Mouse (Mus musculus): ENCODE data around the gene Map2k6. TPM values are rescaled to one million over a fixed set of nuclear protein-coding genes. Genes with fewer than 3 reads are reported as not detected.

Gene Map2k6
- total and polyA plus RNA-seq, 3 experiments: 1.9 to 3.2 TPM; not detected in 1

GRCm38 (mm10) chr11:110462975-110463578 is 64.2 kb downstream of the Map2k6 start (continued):
- TF ChIP-seq CHD1 (IDR thresholded peaks at IDR 0.05; ENCODE audit: low read depth, low read length) (no peak), SMC3 (IDR thresholded peaks at IDR 0.05; ENCODE audit: low read depth, low read length) (no peak), ZC3H11A (IDR thresholded peaks at IDR 0.05; ENCODE audit: low read depth, low read length) (no peak), TAL1 (IDR thresholded peaks at IDR 0.05; ENCODE audit: low read length) (peak; percentile 86), TCF12 (IDR thresholded peaks at IDR 0.05; ENCODE audit: low read depth, low read length) (peak; percentile 98), SIN3A (IDR thresholded peaks at IDR 0.05; ENCODE audit: low read length) (peak; percentile 69; the same call in 1 of the 2 replicates), USF2 (IDR thresholded peaks at IDR 0.05; ENCODE audit: borderline replicate concordance in 1 of 2, insufficient read depth in 1 of 2, low read depth in 1 of 2, low read length in 2 of 2) (no peak)

DNA sequence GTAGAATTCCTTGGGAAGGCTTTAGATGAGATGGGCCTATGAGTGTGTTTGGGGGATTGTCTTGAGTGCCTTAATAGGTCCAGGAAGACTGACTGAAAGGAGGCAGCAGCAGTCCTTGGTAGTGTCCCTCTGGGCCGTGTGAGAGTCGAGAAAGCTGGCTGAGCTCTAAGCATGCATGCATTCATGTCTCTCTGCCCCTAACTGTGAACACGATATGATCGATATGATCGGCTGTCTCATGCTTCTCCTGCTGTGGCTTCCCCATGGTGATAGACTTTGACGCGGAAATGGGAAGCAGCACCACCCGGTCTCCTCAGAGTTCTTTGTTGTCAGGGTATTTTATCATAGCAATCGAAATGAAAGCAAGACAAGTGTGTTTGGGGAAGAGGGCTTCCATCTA is 64.9 kb downstream of the Map2k6 start:
- no peaks in the 10 kb centered on the region for H3K79me2 ChIP-seq (ENCODE audit: control insufficient read depth, insufficient read depth, low read length, poor library complexity)
- peaks cover 0 to 37% of the 10 kb centered on the region in 2 experiments; a peak in 2 of 4 replicates for H3K36me3 ChIP-seq (ENCODE audit: control insufficient read depth in 1 of 2, insufficient read depth in 2 of 2, low read length in 2 of 2)
- no peaks in the 10 kb centered on the region for H3K27me3 ChIP-seq (ENCODE audit: control insufficient read depth in 1 of 2, insufficient read depth in 2 of 2, low read length in 2 of 2)
- peak overlapping the region; percentile 45 for H3K9ac ChIP-seq (ENCODE audit: control insufficient read depth, low read depth, low read length, poor library complexity, severe bottlenecking)
- TF ChIP-seq SIN3A (IDR thresholded peaks at IDR 0.05; ENCODE audit: low read length): peak; percentile 76; the same call in 1 of the 2 replicates
- TF ChIP-seq NELFE (IDR thresholded peaks at IDR 0.05; ENCODE audit: low read depth, low read length): peak; percentile 24; the same call in 1 of the 2 replicates
- TF ChIP-seq HCFC1 (IDR thresholded peaks at IDR 0.05; ENCODE audit: low read depth, low read length): peak; percentile 55
- peak; percentile 56; the same call in 1 of the 2 replicates for TF ChIP-seq ETS1 (IDR thresholded peaks at IDR 0.05; ENCODE audit: low read depth, low read length)
- TF ChIP-seq EP300 (IDR thresholded peaks at IDR 0.05; ENCODE audit: low read depth in 1 of 2, low read length in 2 of 2): peak; percentile 46 to 55; a peak in 1 of 4 replicates
- peak; percentile 62 for TF ChIP-seq GATA1 (IDR thresholded peaks at IDR 0.05; ENCODE audit: low read depth, low read length)
- peak; percentile 45; the same call in 1 of the 2 replicates for TF ChIP-seq TCF12 (IDR thresholded peaks at IDR 0.05; ENCODE audit: low read depth, low read length)
- peak; percentile 65 for TF ChIP-seq RCOR1 (IDR thresholded peaks at IDR 0.05; ENCODE audit: low read depth, low read length)
- TF ChIP-seq CHD2 (IDR thresholded peaks at IDR 0.05; ENCODE audit: low read length): no peak
- TF ChIP-seq ZMIZ1 (IDR thresholded peaks at IDR 0.05; ENCODE audit: low read depth, low read length): no peak
- TF ChIP-seq POLR2AphosphoS2 (IDR thresholded peaks at IDR 0.05; ENCODE audit: low read length): no peak
- TF ChIP-seq POLR2AphosphoS5 (IDR thresholded peaks at IDR 0.05; ENCODE audit: borderline replicate concordance, low read depth, low read length): no peak
- no peak for TF ChIP-seq E2F4 (IDR thresholded peaks at IDR 0.05; ENCODE audit: borderline replicate concordance, low read depth, low read length)
- TF ChIP-seq ZC3H11A (IDR thresholded peaks at IDR 0.05; ENCODE audit: low read depth, low read length): no peak
- TF ChIP-seq MYC (IDR thresholded peaks at IDR 0.05; ENCODE audit: low read depth, low read length): peak; percentile 59; the same call in 1 of the 2 replicates
- TF ChIP-seq ELF1 (IDR thresholded peaks at IDR 0.05; ENCODE audit: low read depth, low read length): peak; percentile 79
- TF ChIP-seq MAX (IDR thresholded peaks at IDR 0.05; ENCODE audit: low read length): peak; percentile 75
- TF ChIP-seq MXI1 (IDR thresholded peaks at IDR 0.05; ENCODE audit: low read depth, low read length): peak; percentile 72
- TF ChIP-seq MAZ (IDR thresholded peaks at IDR 0.05; ENCODE audit: low read depth, low read length): 0 out of 2 replicates have a peak, but pooled peaks have one; percentile 41
- TF ChIP-seq CHD1 (IDR thresholded peaks at IDR 0.05; ENCODE audit: low read depth, low read length): no peak
- no peak for TF ChIP-seq USF1 (IDR thresholded peaks at IDR 0.05; ENCODE audit: low read depth, low read length)
- no peaks in the 10 kb centered on the region for H3K9me3 ChIP-seq (replicated peaks; ENCODE audit: insufficient read depth, low read length)
- peak; percentile 80 for DNase-seq (ENCODE audit: low read depth, low spot score)
- H3K4me3 ChIP-seq (ENCODE audit: control insufficient read depth in 1 of 2, insufficient read depth in 1 of 2, low read depth in 2 of 2, low read length in 2 of 2): peak overlapping the region; percentile 35 to 41
- H3K4me1 ChIP-seq (ENCODE audit: control insufficient read depth in 1 of 2, insufficient read depth in 2 of 2, low read length in 2 of 2): peaks cover 26 to 51% of the 10 kb centered on the region in 2 experiments
- peak overlapping the region; percentile 78 for H3K27ac ChIP-seq (ENCODE audit: control insufficient read depth, low read depth, low read length)

All from MEL (cell line).